Mouse (Mus musculus) neural tube, embryonic 12.5 days (tissue): ENCODE data around the gene Slc44a5. TPM values are rescaled to one million over a fixed set of nuclear protein-coding genes. Genes with fewer than 3 reads are reported as not detected.

ENCODE experiments used
- ATAC-seq: fragments of 200-750 bp; cut with Nextera tagmentation; 2 replicates; pipeline ENCODE4 v1.8.0; 2017; ENCODE audit warnings: low read depth, mild to moderate bottlenecking, moderate TSS enrichment, moderate library complexity; ENCODE audit not compliant: low FRiP score
- H3K27ac ChIP-seq: fragments of 300-500 bp; sonication (generic); 2 replicates; pipeline ENCODE4 v1.5.1; 2016
- H3K27me3 ChIP-seq: fragments of 300-500 bp; sonication (generic); replicated peaks from 2 replicates; pipeline ENCODE4 v1.6.1; 2016; ENCODE audit warnings: mild to moderate bottlenecking
- H3K36me3 ChIP-seq: fragments of 300-500 bp; sonication (generic); 2 replicates; pipeline ENCODE4 v1.6.1; 2016; ENCODE audit warnings: mild to moderate bottlenecking
- H3K4me1 ChIP-seq: fragments of 300-500 bp; sonication (generic); 2 replicates; pipeline ENCODE4 v1.6.1; 2016
- H3K4me2 ChIP-seq: fragments of 300-500 bp; sonication (generic); replicated peaks from 2 replicates; pipeline ENCODE4 v1.6.1; 2016; ENCODE audit warnings: mild to moderate bottlenecking
- H3K4me3 ChIP-seq: fragments of 300-500 bp; sonication (generic); 2 replicates; pipeline ENCODE4 v1.5.1; 2016
- H3K9ac ChIP-seq: fragments of 300-500 bp; sonication (generic); 2 replicates; pipeline ENCODE4 v1.6.1; 2016; ENCODE audit warnings: mild to moderate bottlenecking
- H3K9me3 ChIP-seq: fragments of 300-500 bp; sonication (generic); 2 replicates; pipeline ENCODE4 v1.6.1; 2016; ENCODE audit warnings: mild to moderate bottlenecking
- WGBS: fragments of 180-500 bp; shearing (Covaris S2); methylation state at CpG from one replicate; pipeline ENCODE4 v1.1.7; 2016; 5-methylcytosine and 5-hydroxymethylcytosine counted together
- polyA plus RNA-seq: library from polyadenylated mRNA; unstranded; fragments of >200 nt; fragmentation: Nextera tagmentation; extraction: Ambion mirVana; gene quantifications from 2 replicates; pipeline ENCODE4 v1.2.1, GENCODE M21; 2016

Slc44a5 gene
- polyA plus RNA-seq, 1 experiment from 2014 or later: 3.8 TPM

DNA sequence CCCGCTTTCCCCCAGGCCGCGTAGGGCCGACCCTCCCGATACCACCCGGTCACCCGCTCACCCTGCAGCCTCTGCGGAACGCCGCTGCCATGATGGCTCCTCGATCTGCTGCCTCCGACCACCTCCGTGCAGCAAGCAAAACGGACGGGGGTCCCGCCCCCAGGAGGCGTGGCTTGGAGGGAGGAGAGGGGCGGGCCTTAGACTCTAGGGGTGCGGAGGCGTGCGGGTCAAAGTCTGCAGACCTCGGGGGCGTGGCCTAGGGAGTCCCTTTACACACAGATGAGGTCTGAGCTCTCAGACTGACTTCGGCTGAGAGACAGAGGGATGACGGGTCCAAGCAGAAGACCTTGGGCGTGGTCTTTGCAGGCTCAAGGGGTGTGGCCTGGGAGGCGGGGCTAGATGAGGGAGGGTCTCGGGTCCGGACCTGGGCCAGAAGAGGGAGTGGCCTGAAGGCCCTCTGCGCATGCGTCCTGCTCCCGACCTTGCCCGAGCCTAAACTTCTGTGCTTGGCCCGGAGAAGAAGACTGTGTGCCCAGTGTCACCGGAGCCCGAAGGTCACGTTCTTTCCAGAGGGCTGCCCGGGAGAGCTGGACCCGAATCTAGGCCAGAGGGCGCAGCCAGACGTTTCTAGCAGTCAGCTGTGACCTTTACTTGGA, 28.8 kb upstream of the Slc44a5 start, which contains the start of gene Acadm:
Gene Acadm (minus strand): TSS at position 298 of the 656 bp plus-strand sequence.
- Histone ChIP-seq H3K9me3 (no peaks in the 10 kb centered on the region), H3K27ac (no peak within 1 kb of the TSS), H3K4me3 (peak within 1 kb of the TSS; percentile 70), H3K27me3 (no peaks in the 10 kb centered on the region), H3K4me1 (peaks cover 17% of the 10 kb centered on the region), H3K36me3 (no peaks in the 10 kb centered on the region), H3K9ac (peak within 1 kb of the TSS; percentile 72), H3K4me2 (peak within 1 kb of the TSS; percentile 69)
- peak; percentile 96 for ATAC-seq
- under 1% methylated on average over 41 of the region's 41 CpGs for WGBS

DNA sequence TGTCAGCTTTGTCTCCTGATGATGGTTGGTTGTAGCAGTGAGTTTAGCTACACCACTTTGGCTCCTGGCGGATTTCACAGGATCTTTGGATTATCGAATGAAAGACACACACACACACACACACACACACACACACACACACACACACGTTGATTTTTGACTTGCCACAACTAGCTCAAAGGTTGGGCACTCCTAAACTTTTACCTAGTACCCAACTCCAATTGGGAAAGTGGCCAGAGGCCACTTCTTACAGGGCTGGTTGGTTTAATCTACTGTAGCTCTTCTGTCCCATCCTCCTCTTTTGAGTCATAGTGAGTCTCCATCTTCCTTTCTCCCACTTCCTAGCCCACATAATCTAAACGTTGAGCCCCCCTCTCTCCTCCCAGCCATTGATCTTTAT, 26.0 kb upstream of the Slc44a5 start:
- no peak for ATAC-seq

DNA sequence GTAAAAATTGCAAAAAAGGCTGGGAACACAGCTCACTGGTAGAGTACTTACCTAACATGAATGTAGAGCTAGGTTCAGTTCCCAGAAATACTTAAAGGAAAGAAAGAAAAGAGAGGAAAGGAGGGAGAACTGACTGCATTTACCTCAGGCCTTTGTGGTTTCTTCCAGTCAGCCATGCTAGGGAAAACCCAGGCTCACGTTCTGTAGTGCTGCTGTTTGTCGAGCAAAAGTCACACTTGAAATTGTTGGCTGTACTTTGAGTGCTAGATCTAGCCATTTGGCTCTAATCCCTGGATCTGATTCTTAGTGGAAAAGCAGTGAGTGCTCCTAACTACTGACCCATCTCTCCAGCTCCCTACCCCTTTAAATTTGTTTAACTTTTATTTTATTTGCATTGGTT, 25.1 kb upstream of the Slc44a5 start:
- WGBS: 65% methylated on average over 2 of the region's 2 CpGs
- no peaks in the 10 kb centered on the region for H3K9me3 ChIP-seq
- no peak for ATAC-seq

More for the DNA sequence above, 26.0 kb upstream of the Slc44a5 start:
- no peaks in the 10 kb centered on the region for H3K9me3 ChIP-seq
- no peaks in the 10 kb centered on the region for H3K27me3 ChIP-seq
- no peak overlapping the region for H3K4me2 ChIP-seq
- H3K4me1 ChIP-seq: peaks cover 15% of the 10 kb centered on the region
- no peak overlapping the region for H3K27ac ChIP-seq
- no peak overlapping the region for H3K9ac ChIP-seq
- H3K36me3 ChIP-seq: no peaks in the 10 kb centered on the region
- no peak overlapping the region for H3K4me3 ChIP-seq
- whole genome bisulfite sequencing: 73% methylated on average over 4 of the region's 4 CpGs

DNA sequence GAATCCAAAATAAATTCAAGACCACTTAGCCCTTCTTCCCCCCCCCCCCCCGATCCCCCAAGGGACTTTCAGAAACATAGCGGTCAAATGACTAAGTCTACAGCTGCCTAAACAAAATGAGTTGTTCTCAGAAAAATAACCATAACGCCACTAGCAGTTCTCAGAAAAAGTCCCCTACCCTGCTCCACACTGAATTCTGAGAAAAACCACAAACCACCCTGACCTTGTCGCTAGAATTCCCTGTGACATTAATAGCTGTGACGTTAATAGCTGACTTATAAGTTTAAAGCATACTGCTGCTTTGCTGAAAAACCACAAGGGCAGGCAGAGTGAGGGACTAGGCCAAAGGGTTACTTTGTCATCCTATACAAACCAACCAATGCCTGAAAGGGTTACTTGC, 15.3 kb upstream of the Slc44a5 start:
- H3K9me3 ChIP-seq: no peaks in the 10 kb centered on the region
- ATAC-seq: no peak
- 95% methylated on average over 5 of the region's 5 CpGs for WGBS

More for the DNA sequence above, 25.1 kb upstream of the Slc44a5 start:
- Histone ChIP-seq H3K9ac (no peak overlapping the region), H3K4me1 (peaks cover 6% of the 10 kb centered on the region), H3K4me3 (no peak overlapping the region), H3K27me3 (no peaks in the 10 kb centered on the region), H3K36me3 (no peaks in the 10 kb centered on the region), H3K27ac (no peak overlapping the region), H3K4me2 (no peak overlapping the region)

DNA sequence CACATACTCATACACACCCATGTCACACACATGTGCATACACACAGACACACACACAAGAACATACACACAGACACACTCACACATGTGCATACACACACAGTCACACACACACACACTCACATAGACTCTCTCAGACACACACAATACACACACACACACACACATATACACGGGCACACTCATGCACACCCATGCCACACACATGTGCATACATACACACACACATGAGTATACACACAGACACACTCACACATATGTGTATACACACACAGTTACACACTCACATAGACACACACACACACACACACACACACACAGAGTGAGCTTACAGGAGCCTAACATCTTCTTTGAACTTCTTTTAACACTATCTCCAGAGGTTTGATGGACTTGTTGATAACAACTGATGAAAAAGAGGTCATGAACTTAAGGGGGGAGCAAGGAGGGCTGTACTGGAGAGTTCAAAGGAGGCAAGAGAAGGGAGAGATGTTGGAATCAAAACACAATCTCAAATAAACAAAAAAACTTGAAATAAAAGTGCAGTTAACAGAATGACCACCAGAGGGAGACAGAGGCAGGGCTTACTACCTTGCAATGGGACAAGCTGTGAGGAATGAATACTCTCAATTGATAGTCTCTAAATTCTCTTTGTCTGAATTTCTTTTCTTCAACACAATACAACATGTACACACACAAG, 14.1 kb upstream of the Slc44a5 start:
- Histone ChIP-seq H3K4me3 (no peak overlapping the region), H3K27me3 (no peaks in the 10 kb centered on the region), H3K9ac (no peak overlapping the region), H3K4me2 (no peak overlapping the region), H3K4me1 (no peaks in the 10 kb centered on the region), H3K36me3 (no peaks in the 10 kb centered on the region), H3K9me3 (no peaks in the 10 kb centered on the region), H3K27ac (no peak overlapping the region)
- WGBS: 93% methylated on average over 1 of the region's 1 CpGs
- ATAC-seq: peak; percentile 53; the same call in 1 of the 2 replicates

More for the DNA sequence above, 15.3 kb upstream of the Slc44a5 start:
- H3K4me3 ChIP-seq: no peak overlapping the region
- no peak overlapping the region for H3K4me2 ChIP-seq
- H3K27ac ChIP-seq: no peak overlapping the region
- no peaks in the 10 kb centered on the region for H3K4me1 ChIP-seq
- no peak overlapping the region for H3K9ac ChIP-seq
- H3K27me3 ChIP-seq: no peaks in the 10 kb centered on the region
- H3K36me3 ChIP-seq: no peaks in the 10 kb centered on the region

GRCm38 (mm10) chr3:153959731-153960207, 13.5 kb upstream of the Slc44a5 start:
- peak; percentile 49 for ATAC-seq

DNA sequence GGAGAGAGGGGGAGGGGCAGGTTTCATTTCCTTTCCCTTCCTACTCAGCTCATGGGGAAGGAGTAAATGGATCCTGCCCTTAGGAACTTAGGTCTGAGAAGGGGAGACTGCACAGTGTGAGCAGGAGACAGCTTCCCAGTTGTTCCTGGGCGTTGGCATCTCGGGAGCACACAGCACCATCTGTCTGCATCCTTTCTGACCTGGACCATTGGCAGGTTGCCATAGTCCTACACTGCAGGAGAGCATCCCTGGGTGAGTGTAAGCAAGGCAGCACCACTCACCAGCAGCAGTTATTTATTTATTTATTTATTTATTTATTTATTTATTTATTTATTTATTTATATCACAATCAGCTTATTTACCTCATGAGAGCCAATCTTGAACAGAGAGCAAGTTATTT, 12.4 kb upstream of the Slc44a5 start:
- Histone ChIP-seq H3K27me3 (no peaks in the 10 kb centered on the region), H3K9me3 (no peaks in the 10 kb centered on the region), H3K4me1 (no peaks in the 10 kb centered on the region), H3K9ac (no peak overlapping the region), H3K27ac (no peak overlapping the region), H3K4me3 (no peak overlapping the region), H3K36me3 (no peaks in the 10 kb centered on the region), H3K4me2 (no peak overlapping the region)
- no peak for ATAC-seq
- WGBS: 82% methylated on average over 2 of the region's 2 CpGs

More at GRCm38 (mm10) chr3:153959731-153960207, 13.5 kb upstream of the Slc44a5 start:
- Histone ChIP-seq H3K36me3 (no peaks in the 10 kb centered on the region), H3K4me3 (no peak overlapping the region), H3K27ac (no peak overlapping the region), H3K9me3 (no peaks in the 10 kb centered on the region), H3K27me3 (no peaks in the 10 kb centered on the region), H3K4me2 (no peak overlapping the region), H3K4me1 (no peaks in the 10 kb centered on the region), H3K9ac (no peak overlapping the region)
- 78% methylated on average over 9 of the region's 9 CpGs for WGBS

GRCm38 (mm10) chr3:153961632-153962389, 11.4 kb upstream of the Slc44a5 start:
- WGBS: 71% methylated on average over 6 of the region's 6 CpGs
- no peaks in the 10 kb centered on the region for H3K36me3 ChIP-seq
- H3K27ac ChIP-seq: no peak overlapping the region
- no peaks in the 10 kb centered on the region for H3K9me3 ChIP-seq
- H3K4me2 ChIP-seq: no peak overlapping the region
- no peak overlapping the region for H3K9ac ChIP-seq
- no peak overlapping the region for H3K4me3 ChIP-seq
- no peaks in the 10 kb centered on the region for H3K4me1 ChIP-seq
- no peaks in the 10 kb centered on the region for H3K27me3 ChIP-seq
- ATAC-seq: no peak

DNA sequence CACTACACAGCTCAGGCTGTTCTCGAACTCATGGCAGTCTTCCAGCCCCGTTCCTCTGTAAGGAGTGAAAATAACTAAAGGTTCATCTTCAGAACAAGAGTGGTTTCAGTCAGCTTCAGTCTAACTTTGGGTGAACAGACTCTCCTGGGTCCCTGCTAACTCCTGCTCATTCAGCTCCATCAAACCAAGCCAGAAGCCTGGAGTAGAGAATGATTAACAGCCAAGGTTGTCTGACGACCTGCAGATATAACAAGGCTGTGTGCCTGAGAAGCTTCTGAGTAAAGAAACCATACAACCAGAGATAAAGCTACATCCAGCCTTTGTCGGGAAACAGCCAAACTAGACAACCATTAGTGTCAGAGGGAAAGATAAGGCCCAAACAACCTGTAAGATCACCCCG, 5.8 kb upstream of the Slc44a5 start:
- no peaks in the 10 kb centered on the region for H3K4me1 ChIP-seq
- H3K27ac ChIP-seq: no peak overlapping the region
- 0 out of 2 replicates have a peak, but pooled peaks cover 4% of the 10 kb centered on the region for H3K27me3 ChIP-seq
- no peaks in the 10 kb centered on the region for H3K9me3 ChIP-seq
- H3K36me3 ChIP-seq: no peaks in the 10 kb centered on the region
- ATAC-seq: no peak
- no peak overlapping the region for H3K4me2 ChIP-seq
- WGBS: 82% methylated on average over 5 of the region's 5 CpGs
- H3K4me3 ChIP-seq: no peak overlapping the region
- no peak overlapping the region for H3K9ac ChIP-seq

DNA sequence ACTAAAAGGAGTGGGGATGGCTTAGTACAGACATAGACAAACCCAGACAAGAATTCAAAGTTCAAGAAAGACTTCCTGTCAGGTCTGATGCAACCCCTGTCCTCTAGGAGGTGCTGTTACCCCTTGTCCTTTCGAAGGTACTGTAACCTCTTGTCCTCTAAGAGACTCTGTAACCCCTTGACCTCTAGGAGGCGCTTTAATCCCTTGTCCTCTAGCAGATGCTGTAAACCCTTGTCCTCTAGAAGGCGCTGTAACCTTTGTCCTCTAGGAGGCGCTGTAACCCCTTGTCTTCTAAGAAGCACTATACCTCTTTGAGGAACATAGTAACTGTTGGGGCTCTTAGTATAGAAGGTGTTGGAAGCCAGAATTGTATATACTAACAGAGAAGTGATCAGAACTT, 4.7 kb upstream of the Slc44a5 start:
- H3K4me3 ChIP-seq: no peak overlapping the region
- H3K4me1 ChIP-seq: 0 out of 2 replicates have a peak, but pooled peaks cover 4% of the 10 kb centered on the region
- WGBS: 51% methylated on average over 4 of the region's 4 CpGs
- H3K9ac ChIP-seq: no peak overlapping the region
- ATAC-seq: no peak
- H3K27ac ChIP-seq: no peak overlapping the region
- H3K4me2 ChIP-seq: no peak overlapping the region
- H3K9me3 ChIP-seq: no peaks in the 10 kb centered on the region
- H3K27me3 ChIP-seq: peaks cover 14% of the 10 kb centered on the region
- H3K36me3 ChIP-seq: no peaks in the 10 kb centered on the region

DNA sequence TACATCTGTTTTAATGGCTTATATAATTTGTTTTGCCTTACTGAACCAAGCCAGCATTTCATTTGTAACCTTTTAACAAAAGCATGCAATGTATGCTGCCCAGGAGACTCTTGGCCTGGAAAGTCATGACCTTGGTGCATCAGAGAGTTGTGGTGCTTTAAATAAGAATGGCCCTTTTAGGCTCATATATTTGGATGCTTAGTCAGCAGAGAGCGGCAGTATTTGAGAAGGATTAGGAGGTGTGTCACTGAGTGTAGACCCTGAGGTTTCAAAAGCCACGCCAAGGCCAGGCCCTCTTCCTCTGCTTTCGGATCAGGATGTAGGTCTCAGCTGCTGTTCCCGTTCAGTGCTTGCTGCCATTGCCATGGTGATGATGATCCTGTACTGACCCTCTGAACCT, 3.8 kb upstream of the Slc44a5 start:
- H3K27me3 ChIP-seq: peaks cover 20% of the 10 kb centered on the region
- WGBS: 89% methylated on average over 4 of the region's 4 CpGs

More for the DNA sequence above, 3.8 kb upstream of the Slc44a5 start:
- Histone ChIP-seq H3K27ac (no peak overlapping the region), H3K4me3 (no peak overlapping the region), H3K9ac (no peak overlapping the region), H3K36me3 (no peaks in the 10 kb centered on the region), H3K9me3 (no peaks in the 10 kb centered on the region), H3K4me2 (no peak overlapping the region), H3K4me1 (peaks cover 12% of the 10 kb centered on the region)
- no peak for ATAC-seq
